Mouse (Mus musculus) right cerebral cortex, postnatal 4 days (tissue): ENCODE data around the gene Abcb10.
"Not testable (repeated sequence)": the region's sequence is repeated elsewhere in the genome, so short reads cannot be mapped to it uniquely, and the experiment has no call there.

Source experiments
- DNase-seq: peaks from one replicate; pipeline ENCODE4 v3.0.0-alpha.2; 2022

The Abcb10 gene

DNA sequence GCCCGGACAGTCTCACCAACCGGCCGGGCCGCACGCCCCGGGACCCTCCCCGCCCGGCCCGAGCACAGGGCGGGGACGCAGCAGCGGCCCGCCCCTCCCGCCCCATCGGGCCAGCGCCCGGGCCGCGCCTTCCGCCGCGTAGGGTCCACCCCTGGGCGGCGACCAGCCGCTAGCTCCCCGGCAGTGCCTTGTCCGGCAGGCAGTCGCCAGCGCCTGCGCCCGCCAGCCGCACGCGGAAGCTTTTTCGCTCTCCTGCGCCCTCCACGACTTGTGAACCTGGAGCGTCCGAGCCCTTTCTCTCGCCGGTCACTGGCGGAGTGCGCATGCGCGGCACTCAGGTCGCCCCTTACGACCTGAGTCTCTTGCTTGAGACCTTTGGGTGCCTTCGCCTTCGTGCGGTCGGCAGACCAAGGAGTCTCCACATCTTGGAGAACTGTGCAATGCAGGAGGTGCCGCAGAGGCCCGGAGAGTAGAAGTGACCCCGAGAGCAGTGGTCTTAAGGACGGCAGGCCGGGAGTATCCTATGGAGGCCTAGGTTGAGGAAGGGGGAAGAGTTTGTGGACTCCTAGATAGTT lies at the start of gene Abcb10:
Abcb10 (minus strand) TSS at position 297 of the 575 bp plus-strand sequence.
- DNase-seq, result peak; percentile 67

DNA sequence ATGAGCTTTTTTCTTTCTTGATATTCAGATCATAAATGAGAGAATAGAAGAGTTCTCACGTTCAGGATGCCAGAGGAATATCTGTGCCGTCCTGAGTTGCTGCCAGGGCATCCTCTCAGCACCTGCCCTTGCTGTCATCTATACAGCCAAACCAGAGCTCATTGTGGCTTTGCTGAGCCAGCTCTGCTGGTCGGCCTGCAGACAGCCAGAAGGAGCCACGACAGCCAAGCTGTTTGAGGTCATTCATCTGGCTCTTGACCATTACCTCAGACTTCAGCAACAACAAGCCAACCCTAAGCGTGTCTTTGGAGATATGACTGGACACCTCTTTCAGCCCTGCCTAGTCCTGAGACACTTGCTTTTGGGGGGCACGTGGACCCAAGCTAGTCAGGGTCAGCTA lies 44.9 kb upstream of the Abcb10 start:
- DNase-seq, result no peak

DNA sequence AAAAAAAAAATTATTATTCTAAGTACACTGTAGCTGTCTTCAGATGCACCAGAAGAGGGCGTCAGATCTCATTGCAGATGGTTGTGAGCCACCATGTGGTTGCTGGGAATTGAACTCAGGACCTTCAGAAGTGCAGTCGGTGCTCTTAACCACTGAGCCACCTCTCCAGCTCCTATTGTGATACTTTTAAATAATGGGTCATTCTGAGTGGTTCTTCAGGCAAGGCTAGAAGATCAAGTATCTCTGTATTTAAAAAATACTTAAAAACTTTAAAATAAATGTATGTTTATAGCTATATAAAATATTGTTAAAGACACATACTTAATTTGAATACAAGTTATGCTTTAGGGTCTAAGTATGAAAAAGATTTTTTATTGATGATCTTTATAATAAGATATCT lies 43.3 kb upstream of the Abcb10 start:
- DNase-seq, result not testable (repeated sequence)

DNA sequence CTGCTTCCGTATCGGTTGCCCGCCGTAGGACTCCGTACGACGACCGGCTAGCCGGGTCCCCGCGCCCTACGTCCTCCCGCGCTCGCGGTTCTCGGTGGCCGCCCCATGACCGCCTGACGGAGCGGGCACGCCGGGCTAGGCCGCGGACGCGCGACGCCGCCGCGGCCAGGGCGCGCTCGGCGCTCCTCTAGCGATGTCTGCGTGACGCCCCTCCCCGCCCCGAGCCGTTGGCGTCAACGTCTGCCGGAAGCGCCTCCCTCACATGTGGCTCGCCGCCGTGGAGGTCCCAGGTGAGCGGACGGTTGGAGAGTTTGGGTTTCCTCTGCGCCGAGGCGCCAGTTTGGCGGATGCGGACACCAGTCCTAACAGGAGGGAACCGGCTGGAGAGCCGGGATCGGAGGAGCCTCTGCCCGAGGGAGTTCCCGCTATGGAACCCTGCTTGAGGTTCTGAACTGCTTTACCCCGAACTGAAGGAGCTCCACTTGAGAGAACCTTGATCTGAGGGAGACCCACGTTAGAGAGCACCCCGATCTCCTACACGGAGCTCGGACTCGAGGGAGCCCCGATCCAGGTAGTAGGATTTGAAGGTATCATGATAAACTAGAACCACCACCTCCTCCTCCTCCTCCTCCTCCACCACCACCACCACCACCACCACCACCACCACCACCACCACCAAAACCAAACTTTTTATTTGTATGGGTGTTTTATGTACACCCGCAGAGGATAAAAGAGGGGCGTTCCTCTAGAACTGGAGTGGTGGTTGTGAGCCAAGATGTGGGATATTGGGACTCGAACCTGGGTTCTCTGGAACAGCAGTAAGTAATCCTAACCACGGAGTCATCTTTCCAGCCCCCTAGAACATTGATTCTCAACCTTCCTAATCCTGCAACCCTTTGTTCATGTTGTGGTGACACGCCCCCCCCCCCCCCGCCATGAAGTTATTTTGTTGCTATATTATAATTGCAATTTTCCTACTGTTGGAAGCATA lies 38.6 kb upstream of the Abcb10 start, which contains the start of the genes Taf5l and Urb2:
Taf5l (minus strand) TSS at position 161 of the 991 bp plus-strand sequence.
Urb2 (plus strand) TSS at position 272 of the 991 bp plus-strand sequence.
- peak; percentile 88 for DNase-seq

DNA sequence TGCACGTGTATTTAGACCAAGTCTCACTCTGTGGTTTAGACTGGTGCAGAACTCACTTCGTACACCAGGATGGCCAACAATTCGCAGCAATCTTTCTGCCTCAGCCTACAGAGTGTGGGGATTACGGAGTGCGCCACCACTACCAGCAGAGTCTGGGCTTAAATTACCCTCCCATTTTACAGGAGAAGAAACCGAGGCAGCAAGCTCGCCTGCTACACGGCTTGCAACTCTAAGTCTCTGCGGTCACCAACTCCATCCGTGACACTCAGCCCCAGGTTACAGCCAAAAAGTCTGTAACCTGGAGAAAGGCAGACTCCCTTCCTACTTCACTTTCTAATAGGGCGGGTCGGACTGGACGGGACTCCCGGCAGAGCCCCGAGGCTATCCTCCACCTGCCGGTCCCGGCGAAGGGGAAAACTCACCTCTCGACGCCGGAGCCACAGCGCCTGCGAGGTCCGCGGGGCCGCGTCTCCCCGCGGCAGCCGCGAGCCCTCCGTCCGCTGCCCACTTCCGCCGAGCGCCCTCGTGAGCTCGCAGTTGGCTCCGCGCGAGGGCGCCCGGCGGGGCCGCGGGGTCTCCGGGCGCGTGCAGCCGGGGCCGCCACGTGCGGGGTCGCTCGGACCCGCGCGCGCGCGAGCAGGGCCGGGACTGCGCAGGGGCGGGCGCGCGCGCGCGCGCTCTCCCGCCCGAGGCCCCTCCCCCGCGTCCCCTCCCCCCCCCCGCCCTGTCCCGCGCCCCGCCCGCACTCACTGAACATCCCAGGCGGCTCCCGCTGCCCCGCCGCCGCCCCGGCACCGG lies 37.7 kb upstream of the Abcb10 start:
- peak; percentile 63 for DNase-seq

DNA sequence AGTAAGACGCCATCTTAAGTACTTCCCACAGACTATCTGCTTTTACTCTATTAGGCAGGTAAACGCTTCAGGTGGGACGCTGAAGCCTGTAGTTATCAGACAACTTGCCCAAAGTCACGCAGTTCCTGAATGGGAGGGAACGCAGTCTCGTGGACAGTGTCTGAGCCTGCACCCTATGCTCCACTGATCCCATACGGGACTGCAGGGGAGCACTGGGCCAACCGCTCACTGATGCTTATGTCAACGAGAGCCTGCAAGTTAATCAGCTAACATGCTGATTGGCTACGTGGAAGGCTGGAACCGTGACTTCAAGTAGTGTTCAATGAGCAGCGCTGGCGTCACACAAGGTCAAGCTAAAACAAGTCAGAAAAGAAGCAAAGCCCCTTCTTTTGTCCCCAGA lies 36.9 kb upstream of the Abcb10 start:
- no peak for DNase-seq

DNA sequence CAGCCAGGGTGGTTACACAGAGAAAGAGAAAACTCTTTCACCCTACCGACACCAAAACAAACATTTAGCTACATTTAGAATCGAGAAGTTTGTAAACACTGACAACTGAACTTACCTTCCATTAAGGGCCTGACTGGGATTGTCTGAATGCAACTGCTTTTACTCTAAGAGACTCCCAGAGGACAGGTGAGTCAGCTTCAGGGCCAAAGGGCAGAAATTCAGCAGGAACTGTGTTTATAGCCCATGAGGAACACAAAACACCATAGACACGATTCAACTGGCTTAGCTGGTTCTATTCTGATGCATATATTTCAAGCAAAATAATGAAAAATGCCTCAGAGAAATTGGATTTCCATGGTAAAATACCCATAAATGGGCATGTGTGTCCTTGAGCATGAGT lies 31.8 kb upstream of the Abcb10 start:
- no peak for DNase-seq

DNA sequence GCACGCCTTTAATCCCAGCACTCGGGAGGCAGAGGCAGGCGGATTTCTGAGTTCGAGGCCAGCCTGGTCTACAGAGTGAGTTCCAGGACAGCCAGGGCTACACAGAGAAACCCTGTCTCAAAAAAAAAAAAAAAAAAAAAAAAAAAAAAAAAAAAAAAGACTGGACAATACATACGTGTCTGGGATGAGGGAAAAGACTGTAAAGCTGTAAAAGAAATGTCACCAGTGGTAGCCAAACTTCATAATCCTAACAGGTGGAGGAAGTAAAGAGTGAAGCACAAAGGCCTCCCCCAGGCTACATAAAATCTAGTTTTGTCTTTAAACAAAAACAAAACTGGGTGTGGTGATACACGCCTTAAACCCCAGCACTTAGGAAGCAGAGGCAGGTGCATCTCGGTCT lies 31.4 kb upstream of the Abcb10 start:
- not testable (repeated sequence) for DNase-seq

DNA sequence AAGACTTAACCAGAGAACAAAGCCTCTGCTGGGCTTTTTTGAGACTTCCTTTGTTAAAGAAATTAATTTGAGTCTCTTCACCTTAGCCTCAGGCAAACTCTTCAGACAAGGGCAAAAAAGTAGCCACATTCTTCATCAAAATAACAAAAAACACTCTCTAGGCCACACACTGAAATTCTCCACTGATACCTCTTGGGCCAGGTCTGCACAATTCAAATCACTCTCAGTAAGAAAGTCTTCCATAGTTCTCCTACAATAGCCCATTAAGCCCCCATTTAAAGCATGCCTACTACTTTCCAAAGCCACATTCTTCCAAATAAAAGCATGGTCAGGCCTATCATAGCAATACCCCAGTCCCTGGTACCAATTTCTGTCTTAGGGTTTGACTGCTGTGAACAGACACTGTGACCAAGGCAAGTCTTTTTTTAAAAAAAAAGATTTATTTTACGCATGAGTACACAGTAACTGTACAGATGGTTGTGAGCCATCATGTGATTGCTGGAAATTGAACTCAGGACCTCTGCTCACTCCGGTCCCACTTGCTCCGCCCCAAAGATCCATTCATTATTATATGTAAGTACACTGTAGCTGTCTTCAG lies 29.2 kb upstream of the Abcb10 start:
- DNase-seq, result no peak

DNA sequence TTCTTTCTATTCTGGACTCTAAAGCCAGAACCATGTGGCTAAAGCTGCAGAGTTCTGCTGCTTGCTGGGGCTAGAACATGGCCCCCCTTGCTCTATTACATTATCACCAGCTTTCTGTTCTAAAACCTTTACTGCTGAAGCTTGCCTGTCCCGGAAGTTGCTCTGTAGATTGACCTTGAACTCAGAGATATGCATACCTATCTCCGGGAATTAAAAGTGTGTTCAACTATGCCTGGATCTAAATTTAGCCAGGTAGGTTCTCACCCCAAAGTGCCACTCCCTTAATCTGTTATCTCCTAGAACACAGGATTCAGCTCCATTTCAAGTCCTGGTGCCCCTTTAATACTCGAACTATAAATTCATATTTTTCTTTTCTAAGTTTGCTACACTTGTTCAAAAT lies 28.7 kb upstream of the Abcb10 start:
- DNase-seq, result no peak

DNA sequence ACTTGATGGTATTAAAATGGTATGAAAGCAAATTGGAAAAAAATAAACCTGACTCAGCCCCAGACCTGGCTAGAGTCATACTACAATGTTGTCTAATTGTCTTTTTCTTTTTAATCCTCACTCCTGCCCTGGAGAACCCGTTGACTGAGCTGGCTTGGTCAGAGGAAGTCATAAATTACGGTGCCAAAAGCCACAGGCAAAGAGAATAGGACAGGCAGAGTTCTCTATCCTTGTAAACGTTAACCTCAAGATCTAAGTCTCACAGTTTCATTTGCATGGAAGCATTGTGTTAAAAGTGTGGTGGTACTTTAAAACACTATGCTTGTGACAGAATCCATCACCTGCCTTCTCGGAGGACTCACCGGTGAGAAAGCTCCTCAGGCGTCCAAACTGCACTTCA lies 24.9 kb upstream of the Abcb10 start:
- no peak for DNase-seq

DNA sequence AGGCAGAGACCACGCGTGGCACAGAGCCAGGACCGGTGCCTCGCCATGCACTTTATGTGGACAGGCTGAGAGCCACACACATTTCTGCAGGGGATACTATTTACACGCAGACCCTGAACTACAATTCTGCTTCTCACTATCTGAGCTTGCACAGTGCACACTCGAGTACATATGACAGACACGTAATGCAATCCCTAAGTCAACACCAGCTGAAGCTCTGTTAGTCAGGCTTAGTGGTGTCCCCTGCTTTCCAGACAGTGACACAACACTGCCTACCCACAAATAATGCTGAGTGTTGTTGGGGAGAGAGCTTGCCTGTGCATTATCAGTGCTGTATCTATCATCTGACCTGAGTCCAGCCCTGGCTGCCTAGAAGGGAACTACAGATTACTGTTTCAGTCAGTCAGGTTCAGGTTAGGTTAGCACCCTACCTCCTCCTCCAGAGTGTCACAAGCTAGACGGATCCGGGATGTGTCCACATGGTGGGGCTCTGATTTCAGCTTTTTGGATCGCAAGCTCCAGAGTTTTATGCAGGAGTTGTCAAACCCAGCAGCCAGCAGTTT lies 19.7 kb upstream of the Abcb10 start:
- no peak for DNase-seq

DNA sequence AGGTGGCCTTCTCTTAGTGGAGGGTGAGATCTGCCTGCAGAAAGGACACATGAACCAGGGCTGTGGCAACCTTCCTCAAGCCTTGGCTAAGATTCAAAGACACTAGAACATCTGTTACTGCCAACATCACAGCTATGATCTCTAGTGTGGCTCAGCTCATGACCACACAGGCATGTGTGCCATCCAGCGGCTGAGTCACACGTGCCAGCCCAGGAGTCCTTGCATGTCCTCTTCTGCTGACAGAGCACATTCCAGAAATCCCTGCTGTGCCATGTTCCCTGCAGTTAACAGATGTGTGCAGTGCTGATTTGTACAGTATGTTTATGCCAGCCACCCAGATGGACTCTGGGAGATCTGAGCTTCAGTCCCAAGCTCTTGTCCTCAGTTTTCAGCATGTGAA lies 16.6 kb upstream of the Abcb10 start:
- no peak for DNase-seq

DNA sequence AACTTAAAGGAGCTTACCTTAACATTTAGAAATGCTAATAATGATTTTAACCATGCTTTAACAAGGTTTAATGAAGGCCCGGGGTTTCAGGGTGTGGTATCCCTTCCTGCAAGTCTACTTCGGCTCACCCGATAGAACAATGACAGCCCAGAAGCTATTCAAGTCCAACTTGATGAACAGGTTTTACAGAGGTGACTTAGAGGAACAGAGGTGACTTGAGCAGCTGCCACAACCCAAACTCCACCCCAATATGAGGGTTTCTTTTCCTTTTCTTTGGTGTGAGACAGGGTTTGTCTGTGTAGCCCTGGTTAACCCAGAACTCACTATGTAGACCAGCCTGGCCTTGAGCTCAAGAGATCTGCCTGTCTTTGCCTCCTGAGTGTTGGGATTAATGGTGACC lies 11.1 kb upstream of the Abcb10 start:
- DNase-seq, result no peak

DNA sequence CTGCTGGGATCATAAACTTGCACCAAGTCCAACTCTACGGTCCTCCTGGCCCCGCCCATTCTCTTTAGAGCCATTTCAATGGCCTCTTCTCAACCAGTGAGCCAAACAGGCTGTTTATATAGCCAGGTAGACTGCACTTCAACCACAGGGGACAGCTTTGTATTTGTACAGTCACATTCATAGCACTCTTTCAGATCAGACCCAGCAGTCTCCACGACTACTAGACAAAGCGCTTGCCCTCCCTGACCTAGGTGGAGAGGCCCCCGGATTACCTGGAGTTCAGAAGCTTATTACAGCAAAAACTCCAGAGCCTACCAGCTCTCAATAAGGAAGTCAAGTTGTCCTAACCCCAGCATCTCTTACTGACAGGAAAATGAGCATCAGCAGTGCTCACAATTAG lies 10.7 kb upstream of the Abcb10 start:
- no peak for DNase-seq

DNA sequence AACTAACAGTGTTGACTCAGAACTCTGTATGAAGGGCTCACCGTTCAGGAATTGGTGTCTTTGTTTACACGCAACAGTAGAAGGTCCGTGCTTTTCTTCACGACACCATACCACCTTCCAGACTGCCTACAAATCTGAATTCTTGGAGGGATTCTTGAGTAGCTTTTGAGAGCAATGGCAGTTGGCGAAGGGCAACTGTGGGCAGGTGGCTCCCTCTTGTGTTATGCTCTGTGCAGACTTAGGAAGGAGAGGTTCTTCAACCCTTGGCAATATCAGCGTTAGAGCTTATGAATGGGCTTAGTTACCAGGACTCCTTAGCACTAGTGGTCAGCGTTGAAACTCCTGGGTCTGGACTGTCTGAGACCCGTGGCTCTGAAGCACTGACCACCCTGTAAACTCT lies 9.7 kb upstream of the Abcb10 start:
- no peak for DNase-seq

DNA sequence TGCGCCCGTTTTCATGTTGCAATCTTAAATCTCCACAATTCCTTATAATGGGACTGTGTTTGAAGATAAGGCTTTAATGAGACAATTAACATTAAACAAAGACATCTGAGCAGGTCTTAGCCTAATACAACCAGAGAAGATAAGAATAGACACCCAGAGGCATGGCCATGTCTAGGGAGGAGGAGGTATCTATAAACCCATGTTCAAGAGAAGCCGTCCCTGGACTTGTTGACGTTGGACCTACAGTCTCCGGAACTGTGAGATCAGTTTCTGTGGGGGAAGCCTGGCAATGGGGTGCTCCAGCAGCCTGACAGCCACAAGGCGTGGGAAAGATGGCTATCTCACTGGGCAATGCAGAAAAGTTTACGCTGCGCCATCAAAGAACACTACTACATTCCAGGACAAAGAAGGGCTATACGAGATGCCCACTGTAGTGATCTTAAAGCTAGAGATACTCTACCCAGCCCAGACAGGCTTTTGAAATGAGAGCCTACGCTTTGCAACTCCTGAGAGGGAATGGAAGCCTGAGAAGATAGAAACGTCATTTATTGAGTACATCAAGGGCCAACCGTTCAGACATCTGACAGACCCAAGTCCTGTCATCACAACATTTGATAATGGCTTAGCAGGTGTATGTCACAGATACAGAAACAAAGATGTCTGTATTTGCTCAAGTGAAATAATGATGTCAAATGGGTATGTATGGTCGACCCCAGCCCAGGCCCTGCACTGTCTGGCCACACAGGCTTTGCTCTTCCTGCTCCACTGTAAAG lies 7.5 kb upstream of the Abcb10 start:
- no peak for DNase-seq

DNA sequence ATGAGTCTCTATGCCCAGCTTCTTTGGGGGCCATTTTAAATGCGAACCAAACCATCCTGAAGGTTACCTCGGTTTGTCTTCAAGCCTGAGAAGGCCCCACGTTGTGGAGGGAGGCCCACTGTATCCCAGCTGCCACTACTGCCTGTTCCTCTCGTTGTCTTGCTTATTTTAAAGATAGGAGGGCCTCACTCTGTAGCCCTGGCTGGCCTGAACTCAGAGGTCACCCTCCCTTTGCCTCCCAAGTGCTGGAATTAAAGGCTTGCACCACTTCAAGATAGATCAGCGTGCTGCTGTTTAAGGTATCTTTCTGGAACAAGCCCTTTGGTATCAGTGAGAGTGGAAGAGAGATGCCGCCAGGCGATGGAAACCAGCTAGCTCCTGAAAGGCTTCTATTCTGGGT lies 6.2 kb upstream of the Abcb10 start:
- no peak for DNase-seq

DNA sequence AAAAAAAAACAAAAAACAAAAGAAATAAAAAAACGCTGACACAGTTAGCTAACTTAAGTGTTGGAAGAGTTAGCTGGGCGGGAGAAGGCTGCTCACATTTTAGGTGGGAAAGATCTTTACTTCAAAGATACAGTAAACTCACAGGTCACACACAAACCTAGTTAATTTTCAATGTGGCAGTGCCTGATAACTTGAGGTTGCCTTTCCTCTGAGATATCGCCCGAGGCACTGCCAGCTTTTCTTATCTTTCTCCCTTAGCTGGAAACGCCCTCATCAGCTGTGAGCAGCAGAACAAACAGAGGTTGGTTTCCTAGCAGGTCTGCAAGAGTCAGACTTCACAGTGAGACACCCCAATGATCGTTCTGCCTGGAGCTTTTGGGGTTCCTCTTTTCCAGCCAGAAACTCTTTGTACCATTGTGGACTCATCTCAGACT lies 5.7 kb upstream of the Abcb10 start:
- DNase-seq, result no peak

DNA sequence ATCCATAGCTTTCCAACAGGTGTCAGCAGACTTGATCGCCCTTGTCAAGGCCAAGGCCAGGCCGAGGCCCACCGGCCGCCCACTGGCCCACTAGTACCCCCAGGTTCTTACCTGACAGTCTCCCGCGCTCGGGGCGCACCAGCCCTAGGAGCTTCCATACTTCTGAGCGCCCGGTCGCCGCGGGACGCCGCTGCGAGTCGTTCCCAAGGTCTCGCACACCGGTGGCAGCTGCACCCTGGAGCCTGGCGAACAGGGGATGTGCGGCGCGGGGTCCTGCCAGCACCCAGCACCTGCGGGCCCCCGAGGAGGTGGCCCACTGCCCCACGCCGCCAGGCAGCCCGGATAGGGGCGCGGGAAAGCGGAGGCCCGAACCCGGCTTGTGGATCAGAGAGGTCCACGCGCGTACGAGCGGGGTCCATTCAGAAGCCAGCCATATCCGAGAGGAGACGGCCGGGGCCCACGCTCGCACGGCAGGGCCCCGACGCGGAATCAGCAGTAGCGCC lies 580 bp downstream of the Abcb10 start:
- DNase-seq, result peak; percentile 42

DNA sequence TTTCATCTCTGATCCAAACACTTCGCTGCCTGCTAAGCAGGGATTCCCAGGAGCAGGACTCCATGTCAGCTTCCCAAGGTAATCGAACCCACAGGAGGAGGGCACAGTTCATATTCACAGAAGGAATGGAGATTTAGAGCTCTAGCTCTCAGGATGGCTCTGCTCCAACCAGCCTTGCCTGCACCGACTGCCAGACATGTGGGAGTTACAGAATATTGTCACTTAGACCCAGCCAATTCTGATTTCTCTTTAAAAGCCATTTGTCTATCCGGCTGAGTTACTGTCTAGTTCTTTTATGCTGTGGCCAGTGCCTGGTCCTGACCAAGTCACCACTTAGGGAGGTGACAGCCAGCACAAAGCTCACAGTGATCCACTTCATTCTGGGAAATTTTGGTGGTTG lies 1.2 kb downstream of the Abcb10 start:
- DNase-seq, result peak; percentile 34

DNA sequence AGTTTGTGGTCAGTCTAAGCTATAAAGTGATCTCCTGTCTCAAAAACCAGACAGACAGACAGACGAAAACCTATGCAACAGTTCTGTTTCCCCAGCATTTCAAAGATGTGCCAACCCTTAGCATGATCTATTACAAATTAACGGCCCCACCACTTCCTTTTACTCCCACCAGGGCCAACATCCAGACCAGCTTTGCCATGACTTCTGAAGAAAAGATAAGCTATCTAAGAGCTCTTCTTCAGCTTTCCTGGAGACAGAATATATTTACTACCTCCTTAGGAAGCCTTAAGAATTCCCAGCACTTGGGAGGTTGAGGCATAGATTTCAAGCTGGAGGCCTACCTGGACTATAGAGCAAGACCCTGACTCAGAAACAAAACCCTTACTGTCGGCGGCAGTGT lies 2.7 kb downstream of the Abcb10 start:
- no peak for DNase-seq
